Mouse (Mus musculus) lung, postnatal 14 days (tissue): ENCODE measurements at regions not wholly inside any gene's neighbourhood (a gene's known extent, or its start where the extent isn't known, plus 50 kb on each side); places are given as distances from the start of the nearest gene placed in this dataset.
"Not testable (repeated sequence)": the region's sequence is repeated elsewhere in the genome, so short reads cannot be mapped to it uniquely, and the experiment has no call there.

Source experiments
- DNase-seq: peaks from one replicate; pipeline ENCODE4 v3.0.0; 2021

GRCm38 (mm10) chr6:68977959-68978358, 1442.4 kb upstream of the Tacstd2 start:
- DNase-seq = no peak

- no peak for DNase-seq
These were observed 1428.4 kb upstream of the Tacstd2 start for GRCm38 (mm10) chr6:68964012-68964411.

- not testable (repeated sequence) for DNase-seq
These were observed 1402.5 kb upstream of the Tacstd2 start for GRCm38 (mm10) chr6:68938104-68938503.

- DNase-seq = not testable (repeated sequence)
These were observed 1396.3 kb upstream of the Tacstd2 start for GRCm38 (mm10) chr6:68931860-68932259.

GRCm38 (mm10) chr6:68915536-68915935, 1379.9 kb upstream of the Tacstd2 start:
- DNase-seq = no peak

- DNase-seq = no peak
These were observed 1348.5 kb upstream of the Tacstd2 start for GRCm38 (mm10) chr6:68884130-68884529.

GRCm38 (mm10) chr6:68852761-68853160, 1317.2 kb upstream of the Tacstd2 start:
- not testable (repeated sequence) for DNase-seq

- no peak for DNase-seq
These were observed 1316.7 kb upstream of the Tacstd2 start for GRCm38 (mm10) chr6:68852286-68852685.

- no peak for DNase-seq
These were observed 1299.6 kb upstream of the Tacstd2 start for GRCm38 (mm10) chr6:68835186-68835585.

GRCm38 (mm10) chr6:68834633-68835032, 1299.0 kb upstream of the Tacstd2 start:
- DNase-seq = no peak

GRCm38 (mm10) chr6:68828460-68828859, 1292.9 kb upstream of the Tacstd2 start:
- DNase-seq = not testable (repeated sequence)

- DNase-seq = no peak
These were observed 1277.8 kb upstream of the Tacstd2 start for GRCm38 (mm10) chr6:68813346-68813745.

- DNase-seq = not testable (repeated sequence)
These were observed 1263.6 kb upstream of the Tacstd2 start for GRCm38 (mm10) chr6:68799205-68799604.

GRCm38 (mm10) chr6:68771507-68771906, 1235.9 kb upstream of the Tacstd2 start:
- DNase-seq = no peak

GRCm38 (mm10) chr6:68750451-68750850, 1214.9 kb upstream of the Tacstd2 start:
- no peak for DNase-seq

- no peak for DNase-seq
These were observed 1214.1 kb upstream of the Tacstd2 start for GRCm38 (mm10) chr6:68749699-68750098.

- no peak for DNase-seq
These were observed 1203.0 kb upstream of the Tacstd2 start for GRCm38 (mm10) chr6:68738573-68738972.

- DNase-seq = no peak
These were observed 1201.1 kb upstream of the Tacstd2 start for GRCm38 (mm10) chr6:68736647-68737046.

- DNase-seq = no peak
These were observed 1200.5 kb upstream of the Tacstd2 start for GRCm38 (mm10) chr6:68736068-68736467.

- DNase-seq = not testable (repeated sequence)
These were observed 1175.5 kb upstream of the Tacstd2 start for GRCm38 (mm10) chr6:68711084-68711483.

- DNase-seq = not testable (repeated sequence)
These were observed 1168.8 kb upstream of the Tacstd2 start for GRCm38 (mm10) chr6:68704291-68704800.

- not testable (repeated sequence) for DNase-seq
These were observed 1145.2 kb upstream of the Tacstd2 start for GRCm38 (mm10) chr6:68680792-68681110.

- no peak for DNase-seq
These were observed 1144.6 kb upstream of the Tacstd2 start for GRCm38 (mm10) chr6:68680099-68680791.

GRCm38 (mm10) chr6:68668433-68668832, 1132.8 kb upstream of the Tacstd2 start:
- DNase-seq = peak; percentile 7

- DNase-seq = not testable (repeated sequence)
These were observed 1096.7 kb upstream of the Tacstd2 start for GRCm38 (mm10) chr6:68632309-68632708.
